Mouse (Mus musculus): ENCODE results near the gene Eif3l. TPM values are rescaled to one million over a fixed set of nuclear protein-coding genes. Genes with fewer than 3 reads are reported as not detected.

Gene Eif3l
- polyA plus RNA-seq, 1 experiment from 2014 or later, result 199 TPM

GRCm38 (mm10) chr15:79057850-79058249, 17.1 kb upstream of the Eif3l start:
- ATAC-seq (replicated peaks; ENCODE audit: low FRiP score, low read depth) (no peak), DNase-seq (ENCODE audit: low spot score) (no peak)
- no peak overlapping the region for H3K4me2 ChIP-seq (ENCODE audit: low read length)
- peaks cover 65% of the 10 kb centered on the region for H3K36me3 ChIP-seq (ENCODE audit: insufficient read depth, low read length)
- TF ChIP-seq CTCF (IDR thresholded peaks at IDR 0.05; ENCODE audit: low read depth), result no peak
- no peak overlapping the region for H3K9ac ChIP-seq (ENCODE audit: low read depth, low read length)
- H3K4me1 ChIP-seq (replicated peaks; ENCODE audit: insufficient read depth, low read length), result no peaks in the 10 kb centered on the region; the same call in 1 of the 2 replicates
- 86% methylated on average over 6 of the region's 6 CpGs for WGBS
- no peaks in the 10 kb centered on the region for H3K27me3 ChIP-seq (ENCODE audit: insufficient read depth, low read length)
- H3K4me3 ChIP-seq (replicated peaks; ENCODE audit: low read depth, low read length), result no peak overlapping the region
- no peaks in the 10 kb centered on the region for H3K9me3 ChIP-seq (replicated peaks; ENCODE audit: low read length)
- H3K27ac ChIP-seq, result no peak overlapping the region

GRCm38 (mm10) chr15:79060887-79061565, 14.0 kb upstream of the Eif3l start:
- no peak overlapping the region for H3K27ac ChIP-seq
- DNase-seq (ENCODE audit: low spot score) (no peak), ATAC-seq (replicated peaks; ENCODE audit: low FRiP score, low read depth) (no peak)
- H3K27me3 ChIP-seq (ENCODE audit: insufficient read depth, low read length), result no peaks in the 10 kb centered on the region
- WGBS, result 75% methylated on average over 14 of the region's 14 CpGs
- H3K4me1 ChIP-seq (replicated peaks; ENCODE audit: insufficient read depth, low read length), result no peaks in the 10 kb centered on the region; the same call in 1 of the 2 replicates
- no peak overlapping the region for H3K9ac ChIP-seq (ENCODE audit: low read depth, low read length)
- H3K36me3 ChIP-seq (ENCODE audit: insufficient read depth, low read length), result peaks cover 36% of the 10 kb centered on the region
- H3K4me2 ChIP-seq (ENCODE audit: low read length), result no peak overlapping the region
- no peak for TF ChIP-seq CTCF (IDR thresholded peaks at IDR 0.05; ENCODE audit: low read depth)
- no peak overlapping the region for H3K4me3 ChIP-seq (replicated peaks; ENCODE audit: low read depth, low read length)
- H3K9me3 ChIP-seq (replicated peaks; ENCODE audit: low read length), result no peaks in the 10 kb centered on the region

GRCm38 (mm10) chr15:79062376-79063159, 12.4 kb upstream of the Eif3l start, which contains the start of gene Ankrd54:
Ankrd54 (minus strand) TSS chr15:79062893.
- no peak for TF ChIP-seq CTCF (IDR thresholded peaks at IDR 0.05; ENCODE audit: low read depth)
- H3K9me3 ChIP-seq (replicated peaks; ENCODE audit: low read length), result no peaks in the 10 kb centered on the region
- H3K4me3 ChIP-seq (replicated peaks; ENCODE audit: low read depth, low read length), result peak within 1 kb of the TSS; percentile 85
- under 1% methylated on average over 79 of the region's 80 CpGs for WGBS
- DNase-seq (ENCODE audit: low spot score) (peak; percentile 100), ATAC-seq (replicated peaks; ENCODE audit: low FRiP score, low read depth) (peak; percentile 99)
- H3K4me2 ChIP-seq (ENCODE audit: low read length), result peak within 1 kb of the TSS; percentile 91
- peaks cover 28% of the 10 kb centered on the region for H3K36me3 ChIP-seq (ENCODE audit: insufficient read depth, low read length)
- peak within 1 kb of the TSS; percentile 88 for H3K9ac ChIP-seq (ENCODE audit: low read depth, low read length)
- H3K27me3 ChIP-seq (ENCODE audit: insufficient read depth, low read length), result no peaks in the 10 kb centered on the region
- peak within 1 kb of the TSS; percentile 81 for H3K27ac ChIP-seq
- H3K4me1 ChIP-seq (replicated peaks; ENCODE audit: insufficient read depth, low read length), result no peaks in the 10 kb centered on the region; the same call in 1 of the 2 replicates

GRCm38 (mm10) chr15:79063160-79063740, 11.7 kb upstream of the Eif3l start:
- peak overlapping the region; percentile 44 for H3K4me2 ChIP-seq (ENCODE audit: low read length)
- H3K36me3 ChIP-seq (ENCODE audit: insufficient read depth, low read length), result peaks cover 21% of the 10 kb centered on the region
- 7% methylated on average over 14 of the region's 14 CpGs for WGBS
- H3K9ac ChIP-seq (ENCODE audit: low read depth, low read length), result no peak overlapping the region
- ATAC-seq (replicated peaks; ENCODE audit: low FRiP score, low read depth) (no peak), DNase-seq (ENCODE audit: low spot score) (no peak)
- H3K27me3 ChIP-seq (ENCODE audit: insufficient read depth, low read length), result no peaks in the 10 kb centered on the region
- TF ChIP-seq CTCF (IDR thresholded peaks at IDR 0.05; ENCODE audit: low read depth), result no peak
- no peaks in the 10 kb centered on the region; the same call in 1 of the 2 replicates for H3K4me1 ChIP-seq (replicated peaks; ENCODE audit: insufficient read depth, low read length)
- no peaks in the 10 kb centered on the region for H3K9me3 ChIP-seq (replicated peaks; ENCODE audit: low read length)
- H3K4me3 ChIP-seq (replicated peaks; ENCODE audit: low read depth, low read length), result no peak overlapping the region; the same call in 1 of the 2 replicates
- H3K27ac ChIP-seq, result peak overlapping the region; percentile 43; the same call in 1 of the 2 replicates

- Histone ChIP-seq H3K4me3 (replicated peaks; ENCODE audit: low read depth, low read length) (no peak overlapping the region), H3K36me3 (ENCODE audit: insufficient read depth, low read length) (0 out of 2 replicates have a peak, but pooled peaks cover 2% of the 10 kb centered on the region), H3K27ac (peak overlapping the region; percentile 28), H3K4me1 (replicated peaks; ENCODE audit: insufficient read depth, low read length) (no peaks in the 10 kb centered on the region; the same call in 1 of the 2 replicates), H3K9ac (ENCODE audit: low read depth, low read length) (no peak overlapping the region), H3K9me3 (replicated peaks; ENCODE audit: low read length) (no peaks in the 10 kb centered on the region), H3K4me2 (ENCODE audit: low read length) (no peak overlapping the region), H3K27me3 (ENCODE audit: insufficient read depth, low read length) (no peaks in the 10 kb centered on the region)
- TF ChIP-seq CTCF (IDR thresholded peaks at IDR 0.05; ENCODE audit: low read depth), result no peak
- DNase-seq (ENCODE audit: low spot score) (peak; percentile 77), ATAC-seq (replicated peaks; ENCODE audit: low FRiP score, low read depth) (no peak)
- 34% methylated on average over 8 of the region's 8 CpGs for WGBS
These were observed 9.8 kb upstream of the Eif3l start for GRCm38 (mm10) chr15:79065086-79065770.
